Mouse (Mus musculus): Measurements from ENCODE around the gene Tm9sf4. TPM values are rescaled to one million over a fixed set of nuclear protein-coding genes. Genes with fewer than 3 reads are reported as not detected.

The Tm9sf4 gene
- total and polyA plus RNA-seq, 3 experiments: 35.2 to 109 (median 42.9) TPM

DNA sequence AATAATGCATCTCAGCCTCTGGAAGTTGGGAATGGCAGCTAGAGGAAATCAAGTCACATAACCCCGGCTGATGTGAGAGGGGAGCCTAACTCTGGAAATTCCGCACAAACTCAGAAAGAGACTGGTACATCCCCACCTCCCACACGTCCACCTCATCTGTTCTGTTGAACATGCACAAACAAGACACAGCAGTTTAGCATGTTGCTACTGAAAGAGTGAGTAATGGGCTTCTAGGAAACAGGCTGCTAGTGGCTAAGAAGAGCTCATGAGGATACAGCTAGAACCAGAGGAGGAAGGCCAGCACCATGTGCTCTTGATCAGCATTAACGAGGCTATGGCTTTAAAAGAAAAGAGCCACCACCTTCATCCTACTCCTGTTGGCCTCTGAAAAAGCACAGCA lies 76.8 kb downstream of the Tm9sf4 start:
- Histone ChIP-seq H3K27me3 (ENCODE audit: insufficient read depth, low read length) (no peaks in the 10 kb centered on the region), H3K36me3 (replicated peaks) (peaks cover 63% of the 10 kb centered on the region), H3K4me3 (ENCODE audit: low read depth, low read length) (peak overlapping the region; percentile 15; the same call in 1 of the 2 replicates), H3K9me3 (replicated peaks) (no peaks in the 10 kb centered on the region), H3K4me1 (ENCODE audit: insufficient read depth, low read depth, low read length) (peaks cover 58% of the 10 kb centered on the region)
- DNase-seq (ENCODE audit: low spot score): no peak
- TF ChIP-seq GATA1 (IDR thresholded peaks at IDR 0.05; ENCODE audit: borderline replicate concordance, low read length): no peak
- ATAC-seq (ENCODE audit: extremely low read depth, insufficient number of reproducible peaks, low FRiP score, poor library complexity, severe bottlenecking): no peak

- Histone ChIP-seq H3K27me3 (ENCODE audit: insufficient read depth, low read length) (no peaks in the 10 kb centered on the region), H3K4me3 (ENCODE audit: low read depth, low read length) (peak overlapping the region; percentile 88; the same call in 1 of the 2 replicates), H3K36me3 (replicated peaks) (peaks cover 62% of the 10 kb centered on the region), H3K9me3 (replicated peaks) (no peaks in the 10 kb centered on the region), H3K4me1 (ENCODE audit: insufficient read depth, low read depth, low read length) (peaks cover 63% of the 10 kb centered on the region)
- ATAC-seq (ENCODE audit: extremely low read depth, insufficient number of reproducible peaks, low FRiP score, poor library complexity, severe bottlenecking) (no peak), DNase-seq (ENCODE audit: low spot score) (no peak)
- no peak for TF ChIP-seq CTCF (IDR thresholded peaks at IDR 0.05; ENCODE audit: low read depth, low read length)
- TF ChIP-seq GATA2 (IDR thresholded peaks at IDR 0.05; ENCODE audit: borderline replicate concordance, low read depth, low read length): no peak
- TF ChIP-seq GATA1 (IDR thresholded peaks at IDR 0.05; ENCODE audit: borderline replicate concordance, low read length): no peak
- TF ChIP-seq TAL1 (conservative IDR thresholded peaks at IDR 0.05; ENCODE audit: low read depth, low read length): no peak
Observed at GRCm38 (mm10) chr2:153238406-153238805, 77.3 kb downstream of the Tm9sf4 start.

- no peak for ATAC-seq (ENCODE audit: extremely low read depth, insufficient number of reproducible peaks, low FRiP score, poor library complexity, severe bottlenecking)
- H3K4me1 ChIP-seq (ENCODE audit: insufficient read depth, low read depth, low read length): peaks cover 63% of the 10 kb centered on the region
Observed at GRCm38 (mm10) chr2:153239021-153239859, 78.1 kb downstream of the Tm9sf4 start.

DNA sequence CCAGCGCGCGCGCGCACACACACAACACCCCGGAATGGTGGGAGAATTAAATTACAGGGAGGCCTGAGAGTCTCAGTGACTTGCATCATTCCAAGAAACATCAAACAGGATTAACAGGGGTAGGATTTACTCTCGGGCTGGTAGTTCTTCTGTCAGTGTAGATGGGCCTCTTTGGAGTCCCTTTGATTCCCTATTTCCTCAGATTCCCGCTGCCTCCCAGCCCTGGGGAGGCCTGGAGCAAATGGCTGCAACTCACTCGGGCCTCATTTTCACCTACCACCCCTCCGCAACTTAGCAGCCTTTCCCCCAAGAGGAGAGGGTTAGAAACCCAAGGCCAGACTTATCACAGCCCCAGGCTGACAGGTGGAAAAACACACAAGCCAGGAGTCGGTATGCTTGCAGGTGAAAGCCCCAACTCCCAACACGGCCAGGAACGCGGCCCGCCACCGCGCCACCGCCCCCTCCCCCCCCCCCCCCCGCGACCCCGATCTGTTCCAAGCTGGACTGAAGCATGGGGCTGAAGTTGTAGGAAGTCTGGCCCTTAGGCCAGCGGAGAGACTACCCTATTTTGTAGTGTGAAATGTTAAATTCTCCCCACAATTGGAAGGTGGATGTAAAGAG lies 78.9 kb downstream of the Tm9sf4 start:
- Histone ChIP-seq H3K9me3 (replicated peaks) (no peaks in the 10 kb centered on the region), H3K4me3 (ENCODE audit: low read depth, low read length) (peak overlapping the region; percentile 88), H3K27me3 (ENCODE audit: insufficient read depth, low read length) (no peaks in the 10 kb centered on the region), H3K4me1 (ENCODE audit: insufficient read depth, low read depth, low read length) (peaks cover 64% of the 10 kb centered on the region), H3K36me3 (replicated peaks) (peaks cover 61% of the 10 kb centered on the region)
- ATAC-seq (ENCODE audit: extremely low read depth, insufficient number of reproducible peaks, low FRiP score, poor library complexity, severe bottlenecking) (no peak), DNase-seq (ENCODE audit: low spot score) (no peak)
- no peak for TF ChIP-seq GATA1 (IDR thresholded peaks at IDR 0.05; ENCODE audit: borderline replicate concordance, low read length)
- no peak for TF ChIP-seq POLR2AphosphoS5 (IDR thresholded peaks at IDR 0.05; ENCODE audit: insufficient replicate concordance, low read depth, low read length)
- TF ChIP-seq CTCF (IDR thresholded peaks at IDR 0.05; ENCODE audit: low read depth, low read length): no peak
- no peak for TF ChIP-seq TAL1 (conservative IDR thresholded peaks at IDR 0.05; ENCODE audit: low read depth, low read length)
- no peak for TF ChIP-seq GATA2 (IDR thresholded peaks at IDR 0.05; ENCODE audit: borderline replicate concordance, low read depth, low read length)

More at GRCm38 (mm10) chr2:153239021-153239859, 78.1 kb downstream of the Tm9sf4 start:
- no peaks in the 10 kb centered on the region for H3K9me3 ChIP-seq (replicated peaks)
- H3K36me3 ChIP-seq (replicated peaks): peaks cover 61% of the 10 kb centered on the region
- H3K27me3 ChIP-seq (ENCODE audit: insufficient read depth, low read length): no peaks in the 10 kb centered on the region
- H3K4me3 ChIP-seq (ENCODE audit: low read depth, low read length): peak overlapping the region; percentile 88
- DNase-seq (ENCODE audit: low spot score): no peak
- TF ChIP-seq GATA2 (IDR thresholded peaks at IDR 0.05; ENCODE audit: borderline replicate concordance, low read depth, low read length): no peak
- no peak for TF ChIP-seq CTCF (IDR thresholded peaks at IDR 0.05; ENCODE audit: low read depth, low read length)
- no peak for TF ChIP-seq GATA1 (IDR thresholded peaks at IDR 0.05; ENCODE audit: borderline replicate concordance, low read length)
- no peak for TF ChIP-seq POLR2AphosphoS5 (IDR thresholded peaks at IDR 0.05; ENCODE audit: insufficient replicate concordance, low read depth, low read length)
- TF ChIP-seq TAL1 (conservative IDR thresholded peaks at IDR 0.05; ENCODE audit: low read depth, low read length): no peak

- ATAC-seq (ENCODE audit: extremely low read depth, insufficient number of reproducible peaks, low FRiP score, poor library complexity, severe bottlenecking) (peak; percentile 61), DNase-seq (ENCODE audit: low spot score) (peak; percentile 62)
- Histone ChIP-seq H3K27me3 (ENCODE audit: insufficient read depth, low read length) (no peaks in the 10 kb centered on the region), H3K4me1 (ENCODE audit: insufficient read depth, low read depth, low read length) (peaks cover 65% of the 10 kb centered on the region), H3K4me3 (ENCODE audit: low read depth, low read length) (peak overlapping the region; percentile 88), H3K36me3 (replicated peaks) (peaks cover 61% of the 10 kb centered on the region), H3K9me3 (replicated peaks) (no peaks in the 10 kb centered on the region)
- TF ChIP-seq POLR2AphosphoS5 (IDR thresholded peaks at IDR 0.05; ENCODE audit: insufficient replicate concordance, low read depth, low read length) (0 out of 2 replicates have a peak, but pooled peaks have one; percentile 73), GATA1 (IDR thresholded peaks at IDR 0.05; ENCODE audit: borderline replicate concordance, low read length) (no peak), CTCF (IDR thresholded peaks at IDR 0.05; ENCODE audit: low read depth, low read length) (no peak), GATA2 (IDR thresholded peaks at IDR 0.05; ENCODE audit: borderline replicate concordance, low read depth, low read length) (no peak), TAL1 (conservative IDR thresholded peaks at IDR 0.05; ENCODE audit: low read depth, low read length) (peak; percentile 91)
Observed at GRCm38 (mm10) chr2:153240701-153241235, 79.7 kb downstream of the Tm9sf4 start.

All from G1E (cell line).